Mouse (Mus musculus) limb, embryonic 10.5 days (tissue): ENCODE data around the gene Rbms3. TPM values are rescaled to one million over a fixed set of nuclear protein-coding genes. Genes with fewer than 3 reads are reported as not detected.

Experiments used
- DNase-seq: peaks from one replicate; pipeline ENCODE4 v3.0.0-alpha.2; 2017; ENCODE audit warnings: low spot score
- H3K27ac ChIP-seq: fragments of 300-500 bp; sonication (generic); 2 replicates; pipeline ENCODE4 v1.5.1; 2016; ENCODE audit warnings: mild to moderate bottlenecking
- H3K27me3 ChIP-seq: fragments of 300-500 bp; sonication (generic); 2 replicates; pipeline ENCODE4 v1.6.1; 2016; ENCODE audit warnings: low read depth, mild to moderate bottlenecking; ENCODE audit not compliant: poor library complexity, severe bottlenecking
- H3K36me3 ChIP-seq: fragments of 300-500 bp; sonication (generic); 2 replicates; pipeline ENCODE4 v1.6.1; 2016; ENCODE audit warnings: mild to moderate bottlenecking, moderate library complexity
- H3K4me1 ChIP-seq: fragments of 300-500 bp; sonication (generic); 2 replicates; pipeline ENCODE4 v1.6.1; 2016
- H3K4me3 ChIP-seq: fragments of 300-500 bp; sonication (generic); 2 replicates; pipeline ENCODE4 v1.5.1; 2016; ENCODE audit warnings: mild to moderate bottlenecking, moderate library complexity
- H3K9me3 ChIP-seq: fragments of 300-500 bp; sonication (generic); replicated peaks from 2 replicates; pipeline ENCODE4 v1.6.1; 2016; ENCODE audit warnings: mild to moderate bottlenecking
- WGBS: fragments of 180-500 bp; shearing (Covaris S2); methylation state at CpG from one replicate; pipeline ENCODE4 v1.1.7; 2016; 5-methylcytosine and 5-hydroxymethylcytosine counted together
- polyA plus RNA-seq: library from polyadenylated mRNA; unstranded; fragments of >200 nt; fragmentation: Nextera tagmentation; extraction: Ambion mirVana; gene quantifications from 2 replicates; pipeline ENCODE4 v1.2.1, GENCODE M21; 2016

The Rbms3 gene
- polyA plus RNA-seq, 1 experiment from 2014 or later: 35.2 TPM

- DNase-seq: no peak
- Histone ChIP-seq H3K27me3 (no peaks in the 10 kb centered on the region), H3K4me3 (no peak overlapping the region), H3K36me3 (0 out of 2 replicates have a peak, but pooled peaks cover 5% of the 10 kb centered on the region), H3K27ac (no peak overlapping the region), H3K9me3 (no peaks in the 10 kb centered on the region), H3K4me1 (no peaks in the 10 kb centered on the region)
- WGBS: 86% methylated on average over 4 of the region's 4 CpGs
Observed at GRCm38 (mm10) chr9:116688615-116689014, 941.1 kb downstream of the Rbms3 start.

GRCm38 (mm10) chr9:116677142-116677541 is 952.6 kb downstream of the Rbms3 start:
- Histone ChIP-seq H3K27ac (no peak overlapping the region), H3K9me3 (no peaks in the 10 kb centered on the region), H3K27me3 (no peaks in the 10 kb centered on the region), H3K4me1 (peaks cover 5% of the 10 kb centered on the region), H3K36me3 (no peaks in the 10 kb centered on the region), H3K4me3 (no peak overlapping the region)
- no peak for DNase-seq
- 82% methylated on average over 4 of the region's 4 CpGs for WGBS

GRCm38 (mm10) chr9:116676445-116676844 is 953.3 kb downstream of the Rbms3 start:
- DNase-seq: no peak
- Histone ChIP-seq H3K36me3 (no peaks in the 10 kb centered on the region), H3K4me3 (no peak overlapping the region), H3K4me1 (peaks cover 5% of the 10 kb centered on the region), H3K9me3 (no peaks in the 10 kb centered on the region), H3K27ac (no peak overlapping the region), H3K27me3 (no peaks in the 10 kb centered on the region)
- 80% methylated on average over 2 of the region's 2 CpGs for WGBS

- Histone ChIP-seq H3K4me3 (no peak overlapping the region), H3K36me3 (no peaks in the 10 kb centered on the region), H3K27me3 (no peaks in the 10 kb centered on the region), H3K9me3 (no peaks in the 10 kb centered on the region), H3K27ac (no peak overlapping the region), H3K4me1 (peaks cover 5% of the 10 kb centered on the region)
- no peak for DNase-seq
- WGBS: 87% methylated on average over 4 of the region's 4 CpGs
Observed at GRCm38 (mm10) chr9:116674191-116674590, 955.5 kb downstream of the Rbms3 start.

- peaks cover 7% of the 10 kb centered on the region; the same call in 1 of the 2 replicates for H3K36me3 ChIP-seq
- no peak overlapping the region for H3K4me3 ChIP-seq
- no peaks in the 10 kb centered on the region for H3K27me3 ChIP-seq
- no peak for DNase-seq
- H3K9me3 ChIP-seq: no peaks in the 10 kb centered on the region
- no peak overlapping the region for H3K27ac ChIP-seq
- H3K4me1 ChIP-seq: no peaks in the 10 kb centered on the region
- WGBS: 88% methylated on average over 4 of the region's 4 CpGs
Observed at GRCm38 (mm10) chr9:116661026-116661425, 968.7 kb downstream of the Rbms3 start.

GRCm38 (mm10) chr9:116659936-116660335 is 969.8 kb downstream of the Rbms3 start:
- Histone ChIP-seq H3K9me3 (no peaks in the 10 kb centered on the region), H3K4me3 (no peak overlapping the region), H3K36me3 (peaks cover 7% of the 10 kb centered on the region; the same call in 1 of the 2 replicates), H3K27ac (no peak overlapping the region), H3K4me1 (no peaks in the 10 kb centered on the region), H3K27me3 (no peaks in the 10 kb centered on the region)
- DNase-seq: no peak
- 83% methylated on average over 1 of the region's 1 CpGs for WGBS

GRCm38 (mm10) chr9:116657141-116657540 is 972.6 kb downstream of the Rbms3 start:
- Histone ChIP-seq H3K9me3 (no peaks in the 10 kb centered on the region), H3K36me3 (no peaks in the 10 kb centered on the region), H3K4me1 (no peaks in the 10 kb centered on the region), H3K27ac (no peak overlapping the region), H3K27me3 (no peaks in the 10 kb centered on the region), H3K4me3 (no peak overlapping the region)
- 89% methylated on average over 2 of the region's 2 CpGs for WGBS
- no peak for DNase-seq

GRCm38 (mm10) chr9:116651414-116651813 is 978.3 kb downstream of the Rbms3 start:
- Histone ChIP-seq H3K4me1 (peaks cover 23% of the 10 kb centered on the region), H3K27ac (no peak overlapping the region), H3K9me3 (no peaks in the 10 kb centered on the region), H3K36me3 (no peaks in the 10 kb centered on the region), H3K27me3 (no peaks in the 10 kb centered on the region), H3K4me3 (no peak overlapping the region)
- 95% methylated on average over 1 of the region's 1 CpGs for WGBS
- no peak for DNase-seq

- H3K4me1 ChIP-seq: peaks cover 23% of the 10 kb centered on the region
- DNase-seq: no peak
- no peaks in the 10 kb centered on the region for H3K36me3 ChIP-seq
- H3K4me3 ChIP-seq: no peak overlapping the region
- no peaks in the 10 kb centered on the region for H3K27me3 ChIP-seq
- no peak overlapping the region; the same call in 1 of the 2 replicates for H3K27ac ChIP-seq
- no peaks in the 10 kb centered on the region for H3K9me3 ChIP-seq
- 57% methylated on average over 4 of the region's 4 CpGs for WGBS
Observed at GRCm38 (mm10) chr9:116649955-116650354, 979.8 kb downstream of the Rbms3 start.

GRCm38 (mm10) chr9:116649086-116649792 is 980.5 kb downstream of the Rbms3 start:
- peak overlapping the region; percentile 58 for H3K27ac ChIP-seq
- no peak overlapping the region for H3K4me3 ChIP-seq
- H3K4me1 ChIP-seq: peaks cover 28% of the 10 kb centered on the region
- H3K27me3 ChIP-seq: no peaks in the 10 kb centered on the region
- DNase-seq: peak; percentile 43
- no peaks in the 10 kb centered on the region for H3K36me3 ChIP-seq
- H3K9me3 ChIP-seq: no peaks in the 10 kb centered on the region
- WGBS: 12% methylated on average over 9 of the region's 9 CpGs

- no peak overlapping the region for H3K4me3 ChIP-seq
- H3K27ac ChIP-seq: no peak overlapping the region
- no peak for DNase-seq
- H3K27me3 ChIP-seq: no peaks in the 10 kb centered on the region
- no peaks in the 10 kb centered on the region for H3K36me3 ChIP-seq
- no peaks in the 10 kb centered on the region for H3K9me3 ChIP-seq
- 91% methylated on average over 8 of the region's 8 CpGs for whole genome bisulfite sequencing
- H3K4me1 ChIP-seq: peaks cover 23% of the 10 kb centered on the region
Observed at GRCm38 (mm10) chr9:116644616-116645015, 985.1 kb downstream of the Rbms3 start.

GRCm38 (mm10) chr9:116640302-116640679 is 989.4 kb downstream of the Rbms3 start:
- WGBS: 71% methylated on average over 4 of the region's 4 CpGs
- no peak for DNase-seq
- H3K27me3 ChIP-seq: no peaks in the 10 kb centered on the region
- peak overlapping the region; percentile 48 for H3K27ac ChIP-seq
- H3K4me3 ChIP-seq: no peak overlapping the region
- H3K4me1 ChIP-seq: peaks cover 26% of the 10 kb centered on the region
- no peaks in the 10 kb centered on the region for H3K9me3 ChIP-seq
- no peaks in the 10 kb centered on the region for H3K36me3 ChIP-seq

GRCm38 (mm10) chr9:116639597-116640301 is 990.0 kb downstream of the Rbms3 start:
- peaks cover 26% of the 10 kb centered on the region for H3K4me1 ChIP-seq
- H3K36me3 ChIP-seq: no peaks in the 10 kb centered on the region
- 43% methylated on average over 8 of the region's 8 CpGs for WGBS
- no peak overlapping the region for H3K4me3 ChIP-seq
- no peaks in the 10 kb centered on the region for H3K9me3 ChIP-seq
- peak; percentile 37 for DNase-seq
- H3K27ac ChIP-seq: peak overlapping the region; percentile 48
- no peaks in the 10 kb centered on the region for H3K27me3 ChIP-seq
